Mouse (Mus musculus) liver, adult 2 months (tissue): ENCODE results near the gene Inf2. TPM values are rescaled to one million over a fixed set of nuclear protein-coding genes. Genes with fewer than 3 reads are reported as not detected.

Experiments
- DNase-seq: peaks from one replicate; pipeline ENCODE4 v3.0.0-alpha.2; 2011; ENCODE audit warnings: low read depth, low spot score; ENCODE audit errors: extremely low read depth
- H3K27ac ChIP-seq: fragments of 200-500 bp; replicated peaks from 2 replicates; pipeline ENCODE4 v1.5.1; 2012; ENCODE audit warnings: low read depth, mild to moderate bottlenecking, control low read depth, inconsistent platforms, low read length; ENCODE audit not compliant: insufficient read depth
- H3K27me3 ChIP-seq: fragments of 200-500 bp; 2 replicates; pipeline ENCODE4 v1.6.1; 2012; ENCODE audit warnings: mild to moderate bottlenecking, moderate library complexity, low read length, inconsistent platforms; ENCODE audit not compliant: control insufficient read depth, insufficient read depth
- H3K36me3 ChIP-seq: fragments of 200-500 bp; 2 replicates; pipeline ENCODE4 v1.6.1; 2012; ENCODE audit warnings: low read length, inconsistent platforms; ENCODE audit not compliant: control insufficient read depth, insufficient read depth
- H3K4me1 ChIP-seq: fragments of 200-500 bp; 2 replicates; pipeline ENCODE4 v1.6.1; 2011; ENCODE audit warnings: low read length; ENCODE audit not compliant: control insufficient read depth, insufficient read depth
- H3K4me3 ChIP-seq: fragments of 200-500 bp; 2 replicates; pipeline ENCODE4 v1.5.1; 2011; ENCODE audit warnings: low read depth, mild to moderate bottlenecking, control low read depth, low read length, moderate library complexity; ENCODE audit not compliant: insufficient read depth
- H3K79me2 ChIP-seq: fragments of 200-500 bp; 2 replicates; pipeline ENCODE4 v1.6.1; 2012; ENCODE audit warnings: inconsistent platforms, mild to moderate bottlenecking, low read length, moderate library complexity; ENCODE audit not compliant: control insufficient read depth, insufficient read depth
- H3K9ac ChIP-seq: fragments of 200-500 bp; 2 replicates; pipeline ENCODE4 v1.6.1; 2012; ENCODE audit warnings: low read depth, mild to moderate bottlenecking, control low read depth, inconsistent platforms, low read length
- CTCF ChIP-seq: fragments of 200-500 bp; IDR thresholded peaks from 2 replicates; pipeline ENCODE4 v1.5.1; 2011; ENCODE audit warnings: low read depth, low read length, control low read depth
- POLR2A ChIP-seq: fragments of 200-500 bp; IDR thresholded peaks from 2 replicates; pipeline ENCODE4 v1.6.1; 2011; ENCODE audit warnings: low read length, control low read depth; ENCODE audit not compliant: insufficient read depth; ENCODE audit errors: extremely low read depth
- whole genome bisulfite sequencing: fragments of 180-500 bp; shearing (Covaris S2); methylation state at CpG from one replicate; pipeline ENCODE4 v1.1.7; 2018; 5-methylcytosine and 5-hydroxymethylcytosine counted together
- polyA plus RNA-seq: library from polyadenylated mRNA; depleted of rRNA; stranded (reverse); fragments of >200 nt; gene quantifications from 2 replicates; pipeline ENCODE4 v1.2.3, GENCODE M21; 2012
- total RNA-seq: library from RNA; depleted of rRNA; stranded (reverse); fragments of >200 nt; gene quantifications from 2 replicates; pipeline ENCODE4 v1.2.3, GENCODE M21; 2014

Inf2 gene
- total and polyA plus RNA-seq, 2 experiments: 15.5 to 24.6 TPM

GRCm38 (mm10) chr12:112627097-112627881, 38.7 kb downstream of the Inf2 start:
- TF ChIP-seq CTCF (peak; percentile 66), POLR2A (no peak)
- Histone ChIP-seq H3K9ac (no peak overlapping the region), H3K27ac (no peak overlapping the region), H3K36me3 (no peaks in the 10 kb centered on the region), H3K27me3 (no peaks in the 10 kb centered on the region), H3K79me2 (no peaks in the 10 kb centered on the region), H3K4me1 (peaks cover 22% of the 10 kb centered on the region), H3K4me3 (no peak overlapping the region)
- DNase-seq: no peak
- WGBS: 78% methylated on average over 7 of the region's 7 CpGs

- TF ChIP-seq POLR2A: no peak
- no peak for TF ChIP-seq CTCF
Observed at GRCm38 (mm10) chr12:112628197-112628596, 39.6 kb downstream of the Inf2 start.

GRCm38 (mm10) chr12:112628928-112629721, 40.5 kb downstream of the Inf2 start:
- Histone ChIP-seq H3K4me1 (peaks cover 22% of the 10 kb centered on the region), H3K4me3 (no peak overlapping the region), H3K36me3 (no peaks in the 10 kb centered on the region), H3K79me2 (no peaks in the 10 kb centered on the region), H3K27me3 (no peaks in the 10 kb centered on the region), H3K9ac (peak overlapping the region; percentile 28), H3K27ac (peak overlapping the region; percentile 53)
- DNase-seq: peak; percentile 98
- 9% methylated on average over 19 of the region's 19 CpGs for WGBS
- TF ChIP-seq CTCF (no peak), POLR2A (no peak)

More at GRCm38 (mm10) chr12:112628197-112628596, 39.6 kb downstream of the Inf2 start:
- DNase-seq: no peak
- H3K9ac ChIP-seq: no peak overlapping the region
- no peak overlapping the region for H3K27ac ChIP-seq
- no peaks in the 10 kb centered on the region for H3K79me2 ChIP-seq
- no peaks in the 10 kb centered on the region for H3K36me3 ChIP-seq
- WGBS: 87% methylated on average over 6 of the region's 6 CpGs
- no peak overlapping the region for H3K4me3 ChIP-seq
- peaks cover 22% of the 10 kb centered on the region for H3K4me1 ChIP-seq
- no peaks in the 10 kb centered on the region for H3K27me3 ChIP-seq

- no peak overlapping the region for H3K27ac ChIP-seq
- H3K4me3 ChIP-seq: no peak overlapping the region
- TF ChIP-seq CTCF (no peak), POLR2A (no peak)
- 91% methylated on average over 12 of the region's 12 CpGs for WGBS
- H3K27me3 ChIP-seq: no peaks in the 10 kb centered on the region
- no peaks in the 10 kb centered on the region for H3K36me3 ChIP-seq
- no peak for DNase-seq
- peaks cover 22% of the 10 kb centered on the region for H3K4me1 ChIP-seq
- H3K79me2 ChIP-seq: no peaks in the 10 kb centered on the region
- no peak overlapping the region for H3K9ac ChIP-seq
Observed at GRCm38 (mm10) chr12:112630029-112630428, 41.4 kb downstream of the Inf2 start.

GRCm38 (mm10) chr12:112630796-112631195, 42.2 kb downstream of the Inf2 start:
- no peaks in the 10 kb centered on the region for H3K27me3 ChIP-seq
- H3K79me2 ChIP-seq: no peaks in the 10 kb centered on the region
- peaks cover 22% of the 10 kb centered on the region for H3K4me1 ChIP-seq
- no peaks in the 10 kb centered on the region for H3K36me3 ChIP-seq
- peak overlapping the region; percentile 79 for H3K27ac ChIP-seq
- 0 out of 2 replicates have a peak overlapping the region, but pooled peaks have one; percentile 19 for H3K9ac ChIP-seq
- 16% methylated on average over 5 of the region's 5 CpGs for whole genome bisulfite sequencing
- H3K4me3 ChIP-seq: no peak overlapping the region
- no peak for TF ChIP-seq CTCF
- no peak for TF ChIP-seq POLR2A
- peak; percentile 91 for DNase-seq
